Mouse (Mus musculus) right cerebral cortex, adult 2 months (tissue): ENCODE measurements around the gene Cpt1a.

Source experiments
- DNase-seq, 2 experiments: peaks; one replicate each; pipeline ENCODE4 v3.0.0; 2021 to 2022; ENCODE audit warnings: low spot score in 2 of 2

Gene Cpt1a

GRCm38 (mm10) chr19:3322261-3322969, at the start of gene Cpt1a:
TSS of gene Cpt1a (plus strand) at chr19:3322334.
- DNase-seq = peak in 1 of 2 experiments; percentile 18

GRCm38 (mm10) chr19:3273331-3273730, 48.8 kb upstream of the Cpt1a start:
- no peak for DNase-seq

GRCm38 (mm10) chr19:3275744-3276365, 46.3 kb upstream of the Cpt1a start:
- no peak for DNase-seq

GRCm38 (mm10) chr19:3281886-3282285, 40.2 kb upstream of the Cpt1a start:
- DNase-seq = no peak

GRCm38 (mm10) chr19:3282572-3283467, 39.3 kb upstream of the Cpt1a start, which contains the start of the genes Mrpl21 and Ighmbp2:
TSS of gene Mrpl21 (plus strand) at chr19:3282901.
TSS of gene Ighmbp2 (minus strand) at chr19:3283017.
- peak; percentile 93 to 94 for DNase-seq

GRCm38 (mm10) chr19:3289006-3289405, 33.1 kb upstream of the Cpt1a start:
- DNase-seq = no peak

GRCm38 (mm10) chr19:3292028-3292427, 30.1 kb upstream of the Cpt1a start:
- DNase-seq = peak; percentile 57 to 65

- DNase-seq = no peak
These were observed 29.1 kb upstream of the Cpt1a start for GRCm38 (mm10) chr19:3292993-3293392.

- no peak for DNase-seq
These were observed 26.9 kb upstream of the Cpt1a start for GRCm38 (mm10) chr19:3295245-3295644.

- no peak for DNase-seq
These were observed 25.1 kb upstream of the Cpt1a start for GRCm38 (mm10) chr19:3297034-3297433.

GRCm38 (mm10) chr19:3297775-3298174, 24.4 kb upstream of the Cpt1a start:
- no peak for DNase-seq

GRCm38 (mm10) chr19:3304017-3304416, 18.1 kb upstream of the Cpt1a start:
- no peak for DNase-seq

GRCm38 (mm10) chr19:3307175-3307949, 14.8 kb upstream of the Cpt1a start:
- no peak for DNase-seq

GRCm38 (mm10) chr19:3319341-3319740, 2.8 kb upstream of the Cpt1a start:
- no peak for DNase-seq

GRCm38 (mm10) chr19:3320086-3320485, 2.0 kb upstream of the Cpt1a start:
- DNase-seq = no peak

- no peak for DNase-seq
These were observed 1.3 kb upstream of the Cpt1a start for GRCm38 (mm10) chr19:3320801-3321200.

GRCm38 (mm10) chr19:3321617-3322016, 517 bp upstream of the Cpt1a start:
- no peak for DNase-seq

GRCm38 (mm10) chr19:3323201-3323621, 1.1 kb downstream of the Cpt1a start:
- peak; percentile 43 to 57 for DNase-seq

- peak in 1 of 2 experiments; percentile 15 for DNase-seq
These were observed 1.7 kb downstream of the Cpt1a start for GRCm38 (mm10) chr19:3323753-3324270.

GRCm38 (mm10) chr19:3324271-3324811, 2.2 kb downstream of the Cpt1a start:
- peak in 1 of 2 experiments; percentile 36 for DNase-seq
